Mouse (Mus musculus) kidney, embryonic 14.5 days (tissue): ENCODE measurements at regions not wholly inside any gene's neighbourhood (a gene's known extent, or its start where the extent isn't known, plus 50 kb on each side); places are given as distances from the start of the nearest gene placed in this dataset.

Experiments used
- ATAC-seq: fragments of 200-750 bp; cut with Nextera tagmentation; 2 replicates; pipeline ENCODE4 v1.8.0; 2017; ENCODE audit warnings: moderate number of reproducible peaks, mild to moderate bottlenecking, moderate TSS enrichment, moderate library complexity; ENCODE audit not compliant: low FRiP score, low TSS enrichment
- H3K27ac ChIP-seq: fragments of 300-500 bp; sonication (generic); 2 replicates; pipeline ENCODE4 v1.5.1; 2014; ENCODE audit warnings: low read depth, mild to moderate bottlenecking, low read length, moderate library complexity, mixed read lengths
- H3K27me3 ChIP-seq: fragments of 300-500 bp; sonication (generic); 2 replicates; pipeline ENCODE4 v1.6.1; 2014; ENCODE audit warnings: mild to moderate bottlenecking, low read length; ENCODE audit not compliant: control insufficient read depth, insufficient read depth
- H3K36me3 ChIP-seq: fragments of 300-500 bp; sonication (generic); 2 replicates; pipeline ENCODE4 v1.6.1; 2014; ENCODE audit warnings: low read length, mixed read lengths; ENCODE audit not compliant: control insufficient read depth, insufficient read depth
- H3K4me1 ChIP-seq: fragments of 300-500 bp; sonication (generic); 2 replicates; pipeline ENCODE4 v1.6.1; 2014; ENCODE audit warnings: low read length, mixed read lengths; ENCODE audit not compliant: control insufficient read depth, insufficient read depth
- H3K4me2 ChIP-seq: fragments of 300-500 bp; sonication (generic); replicated peaks from 2 replicates; pipeline ENCODE4 v1.6.1; 2014; ENCODE audit warnings: low read depth, mild to moderate bottlenecking, low read length
- H3K4me3 ChIP-seq: fragments of 300-500 bp; sonication (generic); 2 replicates; pipeline ENCODE4 v1.5.1; 2014; ENCODE audit warnings: mild to moderate bottlenecking, low read length
- H3K9ac ChIP-seq: fragments of 300-500 bp; sonication (generic); 2 replicates; pipeline ENCODE4 v1.6.1; 2014; ENCODE audit warnings: low read depth, mild to moderate bottlenecking, low read length, moderate library complexity
- H3K9me3 ChIP-seq: fragments of 300-500 bp; sonication (generic); 2 replicates; pipeline ENCODE4 v1.6.1; 2016; ENCODE audit warnings: low read length; ENCODE audit not compliant: control insufficient read depth
- WGBS: fragments of 180-500 bp; shearing (Covaris S2); extraction: QIAGEN DNeasy Blood & Tissue Kit; methylation state at CpG from one replicate; pipeline ENCODE4 v1.1.7; 2014; 5-methylcytosine and 5-hydroxymethylcytosine counted together

- H3K9ac ChIP-seq: no peak overlapping the region
- H3K27me3 ChIP-seq: no peaks in the 10 kb centered on the region
- H3K4me2 ChIP-seq: no peak overlapping the region
- no peaks in the 10 kb centered on the region for H3K36me3 ChIP-seq
- H3K4me1 ChIP-seq: no peaks in the 10 kb centered on the region
- no peak for ATAC-seq
- H3K27ac ChIP-seq: no peak overlapping the region
- WGBS: 94% methylated on average over 3 of the region's 3 CpGs
- no peak overlapping the region for H3K4me3 ChIP-seq
- H3K9me3 ChIP-seq: no peaks in the 10 kb centered on the region
Observed at GRCm38 (mm10) chr8:44410261-44410660, 525.0 kb upstream of the Fat1 start.

GRCm38 (mm10) chr8:44418003-44418402, 517.2 kb upstream of the Fat1 start:
- Histone ChIP-seq H3K9ac (no peak overlapping the region), H3K27me3 (no peaks in the 10 kb centered on the region), H3K4me1 (no peaks in the 10 kb centered on the region), H3K4me2 (no peak overlapping the region), H3K4me3 (no peak overlapping the region), H3K36me3 (no peaks in the 10 kb centered on the region), H3K27ac (no peak overlapping the region), H3K9me3 (no peaks in the 10 kb centered on the region)
- no peak for ATAC-seq
- 77% methylated on average over 8 of the region's 8 CpGs for WGBS

GRCm38 (mm10) chr8:44455433-44455832, 479.8 kb upstream of the Fat1 start:
- no peaks in the 10 kb centered on the region for H3K36me3 ChIP-seq
- H3K4me2 ChIP-seq: no peak overlapping the region
- H3K27ac ChIP-seq: no peak overlapping the region
- H3K4me1 ChIP-seq: no peaks in the 10 kb centered on the region
- H3K9ac ChIP-seq: no peak overlapping the region
- ATAC-seq: no peak
- no peak overlapping the region for H3K4me3 ChIP-seq
- 73% methylated on average over 3 of the region's 3 CpGs for WGBS
- no peaks in the 10 kb centered on the region for H3K27me3 ChIP-seq
- no peaks in the 10 kb centered on the region for H3K9me3 ChIP-seq

- 78% methylated on average over 7 of the region's 7 CpGs for WGBS
- Histone ChIP-seq H3K36me3 (no peaks in the 10 kb centered on the region), H3K9me3 (no peaks in the 10 kb centered on the region), H3K4me2 (no peak overlapping the region), H3K9ac (no peak overlapping the region), H3K4me1 (no peaks in the 10 kb centered on the region), H3K27ac (no peak overlapping the region), H3K27me3 (no peaks in the 10 kb centered on the region), H3K4me3 (no peak overlapping the region)
- no peak for ATAC-seq
Observed at GRCm38 (mm10) chr8:44456336-44456735, 478.9 kb upstream of the Fat1 start.

- no peak overlapping the region for H3K27ac ChIP-seq
- H3K36me3 ChIP-seq: no peaks in the 10 kb centered on the region
- H3K4me2 ChIP-seq: no peak overlapping the region
- H3K9me3 ChIP-seq: peaks cover 6% of the 10 kb centered on the region; the same call in 1 of the 2 replicates
- no peak for ATAC-seq
- WGBS: 64% methylated on average over 3 of the region's 3 CpGs
- H3K27me3 ChIP-seq: no peaks in the 10 kb centered on the region
- no peak overlapping the region for H3K9ac ChIP-seq
- no peaks in the 10 kb centered on the region for H3K4me1 ChIP-seq
- no peak overlapping the region for H3K4me3 ChIP-seq
Observed at GRCm38 (mm10) chr8:44466409-44467078, 468.7 kb upstream of the Fat1 start.

GRCm38 (mm10) chr8:44512876-44513275, 422.4 kb upstream of the Fat1 start:
- H3K36me3 ChIP-seq: no peaks in the 10 kb centered on the region
- no peak overlapping the region for H3K4me3 ChIP-seq
- no peak overlapping the region for H3K9ac ChIP-seq
- no peak for ATAC-seq
- WGBS: 89% methylated on average over 1 of the region's 1 CpGs
- H3K9me3 ChIP-seq: no peaks in the 10 kb centered on the region
- no peak overlapping the region for H3K27ac ChIP-seq
- no peaks in the 10 kb centered on the region for H3K27me3 ChIP-seq
- H3K4me2 ChIP-seq: no peak overlapping the region
- H3K4me1 ChIP-seq: no peaks in the 10 kb centered on the region

GRCm38 (mm10) chr8:44525915-44526314, 409.3 kb upstream of the Fat1 start:
- no peak overlapping the region for H3K4me2 ChIP-seq
- no peaks in the 10 kb centered on the region for H3K9me3 ChIP-seq
- no peaks in the 10 kb centered on the region for H3K36me3 ChIP-seq
- no peaks in the 10 kb centered on the region for H3K27me3 ChIP-seq
- H3K9ac ChIP-seq: no peak overlapping the region
- no peak for ATAC-seq
- no peak overlapping the region for H3K27ac ChIP-seq
- no peak overlapping the region for H3K4me3 ChIP-seq
- no peaks in the 10 kb centered on the region for H3K4me1 ChIP-seq

GRCm38 (mm10) chr8:44529696-44530095, 405.6 kb upstream of the Fat1 start:
- Histone ChIP-seq H3K4me3 (no peak overlapping the region), H3K9me3 (no peaks in the 10 kb centered on the region), H3K9ac (no peak overlapping the region), H3K27ac (no peak overlapping the region), H3K27me3 (no peaks in the 10 kb centered on the region), H3K4me1 (no peaks in the 10 kb centered on the region), H3K36me3 (no peaks in the 10 kb centered on the region), H3K4me2 (no peak overlapping the region)
- 84% methylated on average over 1 of the region's 1 CpGs for WGBS
- ATAC-seq: no peak

GRCm38 (mm10) chr8:44548885-44549284, 386.4 kb upstream of the Fat1 start:
- no peaks in the 10 kb centered on the region for H3K36me3 ChIP-seq
- H3K9me3 ChIP-seq: no peaks in the 10 kb centered on the region
- H3K4me2 ChIP-seq: no peak overlapping the region
- WGBS: 88% methylated on average over 3 of the region's 3 CpGs
- ATAC-seq: no peak
- no peak overlapping the region for H3K4me3 ChIP-seq
- no peaks in the 10 kb centered on the region for H3K4me1 ChIP-seq
- H3K9ac ChIP-seq: no peak overlapping the region
- H3K27ac ChIP-seq: no peak overlapping the region
- no peaks in the 10 kb centered on the region for H3K27me3 ChIP-seq
